Mouse (Mus musculus): ENCODE data around the gene Pcdh15. TPM values are rescaled to one million over a fixed set of nuclear protein-coding genes. Genes with fewer than 3 reads are reported as not detected.
A peak's percentile ranks its signal among the peaks of the same experiment; 100 is the strongest.

Pcdh15 gene
- polyA plus RNA-seq, 1 experiment from 2014 or later = 0.78 TPM

- Histone ChIP-seq H3K27me3 (replicated peaks; ENCODE audit: control insufficient read depth, insufficient read depth, low read length) (no peaks in the 10 kb centered on the region), H3K27ac (ENCODE audit: low read length) (no peak overlapping the region), H3K4me1 (ENCODE audit: control insufficient read depth, insufficient read depth, low read length) (no peaks in the 10 kb centered on the region), H3K4me2 (ENCODE audit: low read depth, low read length) (no peak overlapping the region), H3K9me3 (ENCODE audit: control insufficient read depth, low read length) (no peaks in the 10 kb centered on the region), H3K9ac (ENCODE audit: low read depth, low read length) (no peak overlapping the region), H3K4me3 (ENCODE audit: low read length) (no peak overlapping the region), H3K36me3 (ENCODE audit: control insufficient read depth, insufficient read depth, low read length) (no peaks in the 10 kb centered on the region)
- 77% methylated on average over 4 of the region's 4 CpGs for whole genome bisulfite sequencing
- ATAC-seq = no peak
Measured at GRCm38 (mm10) chr10:73823214-73823613, 724.1 kb downstream of the Pcdh15 start.

GRCm38 (mm10) chr10:73826354-73826753 is 727.2 kb downstream of the Pcdh15 start:
- Histone ChIP-seq H3K4me2 (ENCODE audit: low read depth, low read length) (peak overlapping the region; percentile 17; the same call in 1 of the 2 replicates), H3K27ac (ENCODE audit: low read length) (no peak overlapping the region), H3K9me3 (ENCODE audit: control insufficient read depth, low read length) (no peaks in the 10 kb centered on the region), H3K4me3 (ENCODE audit: low read length) (peak overlapping the region; percentile 13; the same call in 1 of the 2 replicates), H3K27me3 (replicated peaks; ENCODE audit: control insufficient read depth, insufficient read depth, low read length) (no peaks in the 10 kb centered on the region), H3K9ac (ENCODE audit: low read depth, low read length) (no peak overlapping the region), H3K36me3 (ENCODE audit: control insufficient read depth, insufficient read depth, low read length) (no peaks in the 10 kb centered on the region), H3K4me1 (ENCODE audit: control insufficient read depth, insufficient read depth, low read length) (no peaks in the 10 kb centered on the region)
- no peak; the same call in 1 of the 2 replicates for ATAC-seq
- 46% methylated on average over 8 of the region's 8 CpGs for WGBS

DNA sequence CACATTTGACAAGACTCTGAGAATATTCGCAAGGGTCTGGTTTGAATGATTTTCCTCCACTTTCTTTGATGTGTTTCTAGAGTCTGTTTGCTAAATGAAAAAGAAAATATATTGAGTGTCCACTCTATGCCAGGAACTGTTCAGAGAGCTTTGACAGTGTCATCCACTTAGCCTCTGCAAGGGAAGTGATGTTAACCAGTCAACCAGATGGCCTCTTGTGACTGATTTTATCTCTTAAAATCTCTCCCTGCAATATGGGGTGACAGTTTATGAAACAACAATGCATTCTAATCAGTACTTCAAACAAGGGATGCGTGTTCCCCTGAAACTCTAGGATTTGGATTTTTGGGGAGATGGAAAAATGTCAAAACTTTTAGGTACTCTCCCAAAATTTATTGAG is 729.6 kb downstream of the Pcdh15 start:
- Histone ChIP-seq H3K4me1 (ENCODE audit: control insufficient read depth, insufficient read depth, low read length) (no peaks in the 10 kb centered on the region), H3K27me3 (replicated peaks; ENCODE audit: control insufficient read depth, insufficient read depth, low read length) (no peaks in the 10 kb centered on the region), H3K4me3 (ENCODE audit: low read length) (no peak overlapping the region), H3K4me2 (ENCODE audit: low read depth, low read length) (no peak overlapping the region), H3K9ac (ENCODE audit: low read depth, low read length) (no peak overlapping the region), H3K9me3 (ENCODE audit: control insufficient read depth, low read length) (no peaks in the 10 kb centered on the region), H3K36me3 (ENCODE audit: control insufficient read depth, insufficient read depth, low read length) (no peaks in the 10 kb centered on the region), H3K27ac (ENCODE audit: low read length) (no peak overlapping the region)
- WGBS = 49% methylated on average over 2 of the region's 2 CpGs
- no peak for ATAC-seq

DNA sequence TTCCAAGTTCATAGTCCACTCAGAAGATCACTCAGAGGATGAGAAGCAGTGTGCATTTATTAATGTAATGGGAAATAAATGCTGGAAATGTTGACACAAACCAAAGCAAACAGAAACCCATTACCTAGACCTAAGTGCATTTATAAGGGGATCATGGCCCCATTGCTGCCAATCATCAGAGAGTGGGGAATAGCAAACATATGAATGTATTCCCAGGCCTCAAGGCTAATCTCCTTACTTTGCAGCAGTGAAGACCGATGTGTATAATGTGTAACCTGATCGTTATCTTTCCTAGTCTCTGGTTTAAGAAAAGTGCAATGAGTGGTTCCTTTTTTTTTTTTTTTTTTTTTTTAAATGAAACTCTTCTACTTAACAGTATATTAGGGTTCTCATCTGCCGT is 745.9 kb downstream of the Pcdh15 start:
- H3K36me3 ChIP-seq (ENCODE audit: control insufficient read depth, insufficient read depth, low read length) = no peaks in the 10 kb centered on the region
- H3K27ac ChIP-seq (ENCODE audit: low read length) = no peak overlapping the region
- no peak overlapping the region for H3K4me2 ChIP-seq (ENCODE audit: low read depth, low read length)
- no peaks in the 10 kb centered on the region for H3K4me1 ChIP-seq (ENCODE audit: control insufficient read depth, insufficient read depth, low read length)
- ATAC-seq = no peak
- no peaks in the 10 kb centered on the region for H3K27me3 ChIP-seq (replicated peaks; ENCODE audit: control insufficient read depth, insufficient read depth, low read length)
- 70% methylated on average over 3 of the region's 3 CpGs for WGBS
- H3K9ac ChIP-seq (ENCODE audit: low read depth, low read length) = no peak overlapping the region
- no peak overlapping the region for H3K4me3 ChIP-seq (ENCODE audit: low read length)
- H3K9me3 ChIP-seq (ENCODE audit: control insufficient read depth, low read length) = no peaks in the 10 kb centered on the region

- H3K27ac ChIP-seq (ENCODE audit: low read length) = no peak overlapping the region
- no peak for ATAC-seq
- H3K9ac ChIP-seq (ENCODE audit: low read depth, low read length) = no peak overlapping the region
- H3K9me3 ChIP-seq (ENCODE audit: control insufficient read depth, low read length) = no peaks in the 10 kb centered on the region
- no peaks in the 10 kb centered on the region for H3K36me3 ChIP-seq (ENCODE audit: control insufficient read depth, insufficient read depth, low read length)
- no peak overlapping the region for H3K4me2 ChIP-seq (ENCODE audit: low read depth, low read length)
- WGBS = 65% methylated on average over 4 of the region's 4 CpGs
- no peak overlapping the region for H3K4me3 ChIP-seq (ENCODE audit: low read length)
- H3K27me3 ChIP-seq (replicated peaks; ENCODE audit: control insufficient read depth, insufficient read depth, low read length) = no peaks in the 10 kb centered on the region
- no peaks in the 10 kb centered on the region for H3K4me1 ChIP-seq (ENCODE audit: control insufficient read depth, insufficient read depth, low read length)
Measured at GRCm38 (mm10) chr10:73862181-73862580, 763.0 kb downstream of the Pcdh15 start.

- Histone ChIP-seq H3K4me2 (ENCODE audit: low read depth, low read length) (no peak overlapping the region), H3K27ac (ENCODE audit: low read length) (no peak overlapping the region), H3K4me1 (ENCODE audit: control insufficient read depth, insufficient read depth, low read length) (no peaks in the 10 kb centered on the region), H3K9ac (ENCODE audit: low read depth, low read length) (no peak overlapping the region), H3K9me3 (ENCODE audit: control insufficient read depth, low read length) (no peaks in the 10 kb centered on the region), H3K27me3 (replicated peaks; ENCODE audit: control insufficient read depth, insufficient read depth, low read length) (no peaks in the 10 kb centered on the region), H3K36me3 (ENCODE audit: control insufficient read depth, insufficient read depth, low read length) (no peaks in the 10 kb centered on the region), H3K4me3 (ENCODE audit: low read length) (no peak overlapping the region)
- ATAC-seq = no peak
- 77% methylated on average over 5 of the region's 5 CpGs for WGBS
Measured at GRCm38 (mm10) chr10:73878055-73878728, 779.0 kb downstream of the Pcdh15 start.

DNA sequence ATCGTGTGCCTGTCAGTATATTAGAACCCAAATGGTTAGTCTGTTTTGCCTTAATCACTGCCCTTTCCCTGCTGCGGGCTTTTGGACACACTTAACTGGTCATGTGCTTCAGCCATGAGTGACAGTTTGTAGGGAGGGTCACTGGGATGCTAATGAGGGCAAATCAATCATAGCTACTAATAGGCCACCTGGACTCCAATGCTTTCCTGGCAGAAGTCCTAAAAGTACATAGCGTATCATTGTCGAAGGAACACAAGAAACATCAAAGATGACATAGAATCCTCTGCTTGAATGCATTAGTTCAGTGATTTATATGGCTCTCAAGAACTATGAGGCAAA is 779.6 kb downstream of the Pcdh15 start:
- H3K4me3 ChIP-seq (ENCODE audit: low read length) = no peak overlapping the region
- no peaks in the 10 kb centered on the region for H3K9me3 ChIP-seq (ENCODE audit: control insufficient read depth, low read length)
- no peak overlapping the region for H3K4me2 ChIP-seq (ENCODE audit: low read depth, low read length)
- 72% methylated on average over 4 of the region's 4 CpGs for WGBS
- no peaks in the 10 kb centered on the region for H3K36me3 ChIP-seq (ENCODE audit: control insufficient read depth, insufficient read depth, low read length)
- H3K27ac ChIP-seq (ENCODE audit: low read length) = no peak overlapping the region
- ATAC-seq = no peak
- no peaks in the 10 kb centered on the region for H3K4me1 ChIP-seq (ENCODE audit: control insufficient read depth, insufficient read depth, low read length)
- no peaks in the 10 kb centered on the region for H3K27me3 ChIP-seq (replicated peaks; ENCODE audit: control insufficient read depth, insufficient read depth, low read length)
- H3K9ac ChIP-seq (ENCODE audit: low read depth, low read length) = no peak overlapping the region

GRCm38 (mm10) chr10:73887771-73888170 is 788.6 kb downstream of the Pcdh15 start:
- H3K27me3 ChIP-seq (replicated peaks; ENCODE audit: control insufficient read depth, insufficient read depth, low read length) = no peaks in the 10 kb centered on the region
- no peak overlapping the region for H3K4me2 ChIP-seq (ENCODE audit: low read depth, low read length)
- H3K9me3 ChIP-seq (ENCODE audit: control insufficient read depth, low read length) = no peaks in the 10 kb centered on the region
- H3K4me1 ChIP-seq (ENCODE audit: control insufficient read depth, insufficient read depth, low read length) = no peaks in the 10 kb centered on the region
- H3K36me3 ChIP-seq (ENCODE audit: control insufficient read depth, insufficient read depth, low read length) = no peaks in the 10 kb centered on the region
- no peak overlapping the region for H3K27ac ChIP-seq (ENCODE audit: low read length)
- WGBS = 61% methylated on average over 4 of the region's 4 CpGs
- ATAC-seq = no peak
- H3K9ac ChIP-seq (ENCODE audit: low read depth, low read length) = no peak overlapping the region
- H3K4me3 ChIP-seq (ENCODE audit: low read length) = no peak overlapping the region

DNA sequence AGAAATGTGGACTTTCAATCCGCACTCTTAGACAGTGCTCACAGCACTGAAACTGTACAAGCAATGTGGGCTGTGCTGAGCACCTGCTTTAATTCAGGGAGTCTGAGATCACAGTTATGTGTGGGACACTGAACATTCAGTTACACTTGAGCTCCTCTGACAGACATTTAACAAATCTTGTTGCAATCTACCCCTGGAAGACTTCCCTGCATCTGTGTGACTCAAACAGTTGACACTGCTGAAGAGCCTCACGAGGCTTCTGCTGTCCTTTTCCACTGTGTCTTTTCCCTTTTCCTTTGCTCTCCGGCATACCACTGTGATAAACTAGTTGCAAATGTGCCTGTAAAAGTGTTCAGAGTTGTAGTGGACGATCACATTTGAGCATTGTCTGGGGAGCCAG is 793.1 kb downstream of the Pcdh15 start:
- H3K4me3 ChIP-seq (ENCODE audit: low read length) = no peak overlapping the region
- H3K27ac ChIP-seq (ENCODE audit: low read length) = no peak overlapping the region
- H3K9ac ChIP-seq (ENCODE audit: low read depth, low read length) = no peak overlapping the region
- no peaks in the 10 kb centered on the region for H3K27me3 ChIP-seq (replicated peaks; ENCODE audit: control insufficient read depth, insufficient read depth, low read length)
- no peaks in the 10 kb centered on the region for H3K4me1 ChIP-seq (ENCODE audit: control insufficient read depth, insufficient read depth, low read length)
- 71% methylated on average over 4 of the region's 4 CpGs for WGBS
- no peak overlapping the region for H3K4me2 ChIP-seq (ENCODE audit: low read depth, low read length)
- ATAC-seq = no peak
- H3K9me3 ChIP-seq (ENCODE audit: control insufficient read depth, low read length) = no peaks in the 10 kb centered on the region
- no peaks in the 10 kb centered on the region for H3K36me3 ChIP-seq (ENCODE audit: control insufficient read depth, insufficient read depth, low read length)

DNA sequence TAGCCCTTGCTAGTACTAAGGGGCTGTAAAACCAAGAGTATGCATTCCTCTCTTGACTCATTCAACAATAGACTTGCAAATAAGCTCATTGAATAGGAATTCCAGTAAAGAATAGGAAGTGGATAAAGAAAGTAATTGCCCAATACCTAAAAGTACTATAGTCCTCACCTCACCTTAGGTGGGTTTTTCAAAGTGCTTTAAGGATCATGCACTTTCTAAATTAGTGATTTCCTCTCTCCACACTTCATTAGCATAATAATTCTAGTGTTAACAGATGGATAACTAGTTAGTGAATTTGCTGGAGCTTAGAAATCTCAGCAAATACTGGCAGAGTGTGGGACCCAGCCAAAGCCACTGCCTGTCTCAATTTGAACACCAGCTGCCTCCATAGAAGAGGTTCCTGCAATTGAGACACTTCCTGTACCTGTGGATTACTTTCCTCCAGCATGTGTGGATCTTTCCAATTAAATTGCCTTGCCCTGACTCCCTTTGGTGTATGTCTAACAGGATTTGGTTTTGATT is 797.0 kb downstream of the Pcdh15 start:
- Histone ChIP-seq H3K4me2 (ENCODE audit: low read depth, low read length) (no peak overlapping the region), H3K9ac (ENCODE audit: low read depth, low read length) (no peak overlapping the region), H3K4me1 (ENCODE audit: control insufficient read depth, insufficient read depth, low read length) (no peaks in the 10 kb centered on the region), H3K36me3 (ENCODE audit: control insufficient read depth, insufficient read depth, low read length) (no peaks in the 10 kb centered on the region), H3K4me3 (ENCODE audit: low read length) (no peak overlapping the region), H3K27me3 (replicated peaks; ENCODE audit: control insufficient read depth, insufficient read depth, low read length) (no peaks in the 10 kb centered on the region), H3K9me3 (ENCODE audit: control insufficient read depth, low read length) (no peaks in the 10 kb centered on the region), H3K27ac (ENCODE audit: low read length) (no peak overlapping the region)
- no peak for ATAC-seq

All from intestine, embryonic 16.5 days (tissue).